Mouse (Mus musculus): Measurements from ENCODE around the gene Trex2. TPM values are rescaled to one million over a fixed set of nuclear protein-coding genes. Genes with fewer than 3 reads are reported as not detected.
"Not testable (repeated sequence)": the region's sequence is repeated elsewhere in the genome, so short reads cannot be mapped to it uniquely, and the experiment has no call there.

The Trex2 gene
- polyA plus RNA-seq, 1 experiment = not detected

- peaks cover 45% of the 10 kb centered on the region for H3K36me3 ChIP-seq (replicated peaks; ENCODE audit: low read length)
- H3K27me3 ChIP-seq (replicated peaks) = peaks cover 18% of the 10 kb centered on the region
- TF ChIP-seq FLI1 (IDR thresholded peaks at IDR 0.05; ENCODE audit: low read length) (no peak), GATA1 (IDR thresholded peaks at IDR 0.05; ENCODE audit: borderline replicate concordance, low read length) (no peak)
- no peaks in the 10 kb centered on the region for H3K9me3 ChIP-seq
- no peak overlapping the region for H3K4me3 ChIP-seq (replicated peaks)
- peaks cover 7% of the 10 kb centered on the region for H3K4me1 ChIP-seq
Observed at GRCm38 (mm10) chrX:73441428-73441827, 6.3 kb upstream of the Trex2 start.

GRCm38 (mm10) chrX:73432850-73433249 is 2.3 kb downstream of the Trex2 start:
- no peak for TF ChIP-seq FLI1 (IDR thresholded peaks at IDR 0.05; ENCODE audit: low read length)
- TF ChIP-seq GATA1 (IDR thresholded peaks at IDR 0.05; ENCODE audit: borderline replicate concordance, low read length) = no peak
- no peaks in the 10 kb centered on the region for H3K4me1 ChIP-seq
- H3K36me3 ChIP-seq (replicated peaks; ENCODE audit: low read length) = peaks cover 18% of the 10 kb centered on the region
- H3K4me3 ChIP-seq (replicated peaks) = no peak overlapping the region
- peaks cover 49% of the 10 kb centered on the region for H3K27me3 ChIP-seq (replicated peaks)
- H3K9me3 ChIP-seq = no peaks in the 10 kb centered on the region

- Histone ChIP-seq H3K9me3 (no peaks in the 10 kb centered on the region), H3K4me3 (replicated peaks) (no peak overlapping the region), H3K4me1 (no peaks in the 10 kb centered on the region), H3K27me3 (replicated peaks) (peaks cover 40% of the 10 kb centered on the region), H3K36me3 (replicated peaks; ENCODE audit: low read length) (no peaks in the 10 kb centered on the region)
- TF ChIP-seq FLI1 (IDR thresholded peaks at IDR 0.05; ENCODE audit: low read length) = no peak
- no peak for TF ChIP-seq GATA1 (IDR thresholded peaks at IDR 0.05; ENCODE audit: borderline replicate concordance, low read length)
Observed at GRCm38 (mm10) chrX:73430036-73430435, 5.1 kb downstream of the Trex2 start.

GRCm38 (mm10) chrX:73412767-73413166 is 22.4 kb downstream of the Trex2 start:
- TF ChIP-seq FLI1 (IDR thresholded peaks at IDR 0.05; ENCODE audit: low read length) (no peak), GATA1 (IDR thresholded peaks at IDR 0.05; ENCODE audit: borderline replicate concordance, low read length) (no peak)
- Histone ChIP-seq H3K9me3 (peaks cover 9% of the 10 kb centered on the region), H3K27me3 (replicated peaks) (peaks cover 34% of the 10 kb centered on the region), H3K4me3 (replicated peaks) (no peak overlapping the region), H3K36me3 (replicated peaks; ENCODE audit: low read length) (no peaks in the 10 kb centered on the region), H3K4me1 (peaks cover 9% of the 10 kb centered on the region; the same call in 1 of the 2 replicates)

- no peaks in the 10 kb centered on the region for H3K36me3 ChIP-seq (replicated peaks; ENCODE audit: low read length)
- H3K4me3 ChIP-seq (replicated peaks) = peak within 1 kb of the TSS; percentile 84
- H3K4me1 ChIP-seq = peaks cover 9% of the 10 kb centered on the region; the same call in 1 of the 2 replicates
- peaks cover 23% of the 10 kb centered on the region for H3K9me3 ChIP-seq
- TF ChIP-seq FLI1 (IDR thresholded peaks at IDR 0.05; ENCODE audit: low read length) = no peak
- no peak for TF ChIP-seq GATA1 (IDR thresholded peaks at IDR 0.05; ENCODE audit: borderline replicate concordance, low read length)
- peaks cover 32% of the 10 kb centered on the region for H3K27me3 ChIP-seq (replicated peaks)
Observed at GRCm38 (mm10) chrX:73410880-73411517, 24.1 kb downstream of the Trex2 start, which contains the start of gene Zfp92. TSS of gene Zfp92 (plus strand) at chrX:73411096.

- H3K9me3 ChIP-seq = peaks cover 22% of the 10 kb centered on the region
- no peak overlapping the region for H3K4me3 ChIP-seq (replicated peaks)
- H3K4me1 ChIP-seq = peaks cover under 1% of the 10 kb centered on the region; the same call in 1 of the 2 replicates
- no peak for TF ChIP-seq FLI1 (IDR thresholded peaks at IDR 0.05; ENCODE audit: low read length)
- no peak for TF ChIP-seq GATA1 (IDR thresholded peaks at IDR 0.05; ENCODE audit: borderline replicate concordance, low read length)
- H3K36me3 ChIP-seq (replicated peaks; ENCODE audit: low read length) = no peaks in the 10 kb centered on the region
- peaks cover 17% of the 10 kb centered on the region for H3K27me3 ChIP-seq (replicated peaks)
Observed at GRCm38 (mm10) chrX:73401616-73402015, 33.5 kb downstream of the Trex2 start.

GRCm38 (mm10) chrX:73400951-73401350 is 34.2 kb downstream of the Trex2 start:
- Histone ChIP-seq H3K4me1 (peaks cover 3% of the 10 kb centered on the region; the same call in 1 of the 2 replicates), H3K4me3 (replicated peaks) (no peak overlapping the region), H3K27me3 (replicated peaks) (peaks cover 22% of the 10 kb centered on the region), H3K9me3 (peaks cover 16% of the 10 kb centered on the region), H3K36me3 (replicated peaks; ENCODE audit: low read length) (no peaks in the 10 kb centered on the region)
- no peak for TF ChIP-seq FLI1 (IDR thresholded peaks at IDR 0.05; ENCODE audit: low read length)
- TF ChIP-seq GATA1 (IDR thresholded peaks at IDR 0.05; ENCODE audit: borderline replicate concordance, low read length) = no peak

- not testable (repeated sequence) for H3K36me3 ChIP-seq (replicated peaks; ENCODE audit: low read length); H3K4me1 ChIP-seq; H3K4me3 ChIP-seq (replicated peaks)
- Histone ChIP-seq H3K9me3 (peaks cover 13% of the 10 kb centered on the region), H3K27me3 (replicated peaks) (peaks cover 39% of the 10 kb centered on the region)
Observed at GRCm38 (mm10) chrX:73398636-73399035, 36.5 kb downstream of the Trex2 start, which contains the start of gene Gm18336. TSS of gene Gm18336 (minus strand) at chrX:73398736.

- peaks cover 54% of the 10 kb centered on the region for H3K27me3 ChIP-seq (replicated peaks)
- no peaks in the 10 kb centered on the region for H3K36me3 ChIP-seq (replicated peaks; ENCODE audit: low read length)
- H3K9me3 ChIP-seq = peaks cover 11% of the 10 kb centered on the region
- no peak for TF ChIP-seq GATA1 (IDR thresholded peaks at IDR 0.05; ENCODE audit: borderline replicate concordance, low read length)
- no peak for TF ChIP-seq FLI1 (IDR thresholded peaks at IDR 0.05; ENCODE audit: low read length)
- peaks cover 3% of the 10 kb centered on the region; the same call in 1 of the 2 replicates for H3K4me1 ChIP-seq
- no peak overlapping the region for H3K4me3 ChIP-seq (replicated peaks)
Observed at GRCm38 (mm10) chrX:73396446-73396845, 38.7 kb downstream of the Trex2 start.

GRCm38 (mm10) chrX:73391481-73391880 is 43.7 kb downstream of the Trex2 start:
- peaks cover 39% of the 10 kb centered on the region for H3K27me3 ChIP-seq (replicated peaks)
- H3K4me1 ChIP-seq = peaks cover 2% of the 10 kb centered on the region; the same call in 1 of the 2 replicates
- TF ChIP-seq FLI1 (IDR thresholded peaks at IDR 0.05; ENCODE audit: low read length) = no peak
- no peak for TF ChIP-seq GATA1 (IDR thresholded peaks at IDR 0.05; ENCODE audit: borderline replicate concordance, low read length)
- no peaks in the 10 kb centered on the region for H3K36me3 ChIP-seq (replicated peaks; ENCODE audit: low read length)
- no peak overlapping the region for H3K4me3 ChIP-seq (replicated peaks)
- peaks cover 3% of the 10 kb centered on the region; the same call in 1 of the 2 replicates for H3K9me3 ChIP-seq

Measured in megakaryocyte, embryonic 14.5 days (primary cell).